Mouse (Mus musculus) spleen, adult 18-20 months (tissue): ENCODE data around the gene Prune1.
A peak's percentile ranks its signal among the peaks of the same experiment; 100 is the strongest.

Source experiments
- DNase-seq, 2 experiments: peaks; one replicate each; pipeline ENCODE4 v3.0.0; 2022; ENCODE audit warnings: mixed read lengths in 2 of 2

The Prune1 gene

DNA sequence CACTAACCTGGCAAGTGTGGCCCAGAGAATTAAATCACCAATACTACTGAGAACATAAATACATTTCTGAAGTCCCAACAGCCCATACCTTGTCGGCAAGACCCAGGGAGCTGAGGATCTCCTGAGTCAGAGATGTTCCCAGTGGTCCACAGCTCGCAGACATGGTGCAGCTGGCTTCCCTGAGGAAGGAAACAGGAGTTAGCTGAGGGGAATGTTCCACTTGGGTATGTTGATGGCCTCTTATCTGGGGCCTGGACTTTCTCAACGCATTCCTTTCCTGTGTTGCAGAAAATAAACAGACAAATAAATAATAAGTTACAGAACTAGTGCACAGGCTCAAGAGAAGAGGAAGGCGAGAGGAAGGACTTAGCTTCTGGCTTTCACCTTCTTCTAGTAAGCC lies 24.4 kb upstream of the Prune1 start:
- no peak for DNase-seq

GRCm38 (mm10) chr3:95301204-95301796 lies 19.4 kb upstream of the Prune1 start:
- DNase-seq: no peak

- DNase-seq: no peak
Observed at GRCm38 (mm10) chr3:95298018-95298417, 16.1 kb upstream of the Prune1 start.

GRCm38 (mm10) chr3:95296103-95296469 lies 14.2 kb upstream of the Prune1 start:
- DNase-seq: peak in 1 of 2 experiments; percentile 55

- DNase-seq: no peak
Observed at GRCm38 (mm10) chr3:95295321-95296102, 13.6 kb upstream of the Prune1 start.

DNA sequence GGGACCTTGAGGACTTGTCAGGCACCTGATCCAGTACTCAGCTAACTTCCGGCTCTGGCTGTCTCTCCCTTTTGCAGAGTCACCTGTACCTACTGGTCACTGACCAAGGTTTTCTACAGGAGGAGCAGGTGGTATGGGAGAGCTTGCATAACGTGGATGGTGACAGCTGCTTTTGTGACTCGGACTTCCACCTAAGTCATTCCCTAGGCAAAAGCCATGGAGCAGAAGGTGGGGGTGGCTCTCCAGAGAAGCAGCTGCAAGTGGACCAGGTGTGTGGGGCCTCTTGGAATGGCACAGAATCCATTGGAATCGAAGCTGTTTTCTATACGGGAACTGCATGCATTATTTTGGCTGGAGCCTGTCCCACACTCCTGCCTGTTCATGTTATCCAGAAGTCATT lies 12.8 kb upstream of the Prune1 start:
- DNase-seq: no peak

DNA sequence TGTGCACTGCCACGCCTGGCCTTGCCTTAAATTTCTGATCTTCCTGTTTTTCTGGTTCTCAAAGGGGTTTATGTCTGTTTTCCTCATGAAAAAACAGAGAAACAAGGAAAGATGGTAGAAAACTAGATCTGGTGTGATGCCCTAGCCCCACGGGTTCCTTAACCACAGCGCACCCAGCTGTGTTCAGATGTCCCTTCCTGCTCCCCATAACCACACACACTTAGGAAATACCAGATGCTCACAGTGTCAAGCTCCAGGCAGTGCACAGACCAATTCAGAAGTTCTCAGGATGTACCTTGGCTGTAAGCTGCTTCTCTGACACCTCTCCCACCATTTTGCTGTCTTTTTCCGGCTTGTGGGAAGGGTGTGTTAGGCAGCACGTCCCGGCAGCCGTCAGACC lies 12.4 kb upstream of the Prune1 start:
- no peak for DNase-seq

DNA sequence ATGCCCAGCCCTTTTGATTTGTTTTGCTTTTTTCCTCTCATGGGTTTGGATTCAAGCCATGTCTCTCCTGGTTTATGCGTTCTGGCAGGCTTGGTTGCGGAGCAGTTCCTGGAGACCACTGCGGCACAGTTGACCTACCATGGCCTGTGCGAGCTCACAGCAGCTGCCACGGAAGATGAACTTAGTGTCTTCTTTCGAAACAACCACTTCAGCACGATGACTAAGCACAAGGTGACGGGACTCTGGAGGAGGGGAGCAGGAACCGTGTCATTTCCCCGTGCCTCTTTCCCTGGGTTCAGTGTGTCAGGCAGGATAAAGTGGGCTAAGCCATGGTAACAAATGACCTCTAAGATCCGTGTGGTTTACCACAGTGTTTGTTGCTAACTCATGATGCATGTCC lies 11.7 kb upstream of the Prune1 start:
- DNase-seq: no peak

- no peak for DNase-seq
Observed at GRCm38 (mm10) chr3:95292899-95293298, 11.0 kb upstream of the Prune1 start.

- no peak for DNase-seq
Observed at GRCm38 (mm10) chr3:95291041-95291440, 9.2 kb upstream of the Prune1 start.

GRCm38 (mm10) chr3:95290156-95290555 lies 8.3 kb upstream of the Prune1 start:
- DNase-seq: no peak

GRCm38 (mm10) chr3:95289419-95289818 lies 7.5 kb upstream of the Prune1 start:
- DNase-seq: no peak

GRCm38 (mm10) chr3:95287541-95287940 lies 5.7 kb upstream of the Prune1 start:
- no peak for DNase-seq

- no peak for DNase-seq
Observed at GRCm38 (mm10) chr3:95286510-95286909, 4.6 kb upstream of the Prune1 start.

- no peak for DNase-seq
Observed at GRCm38 (mm10) chr3:95286011-95286410, 4.1 kb upstream of the Prune1 start.

DNA sequence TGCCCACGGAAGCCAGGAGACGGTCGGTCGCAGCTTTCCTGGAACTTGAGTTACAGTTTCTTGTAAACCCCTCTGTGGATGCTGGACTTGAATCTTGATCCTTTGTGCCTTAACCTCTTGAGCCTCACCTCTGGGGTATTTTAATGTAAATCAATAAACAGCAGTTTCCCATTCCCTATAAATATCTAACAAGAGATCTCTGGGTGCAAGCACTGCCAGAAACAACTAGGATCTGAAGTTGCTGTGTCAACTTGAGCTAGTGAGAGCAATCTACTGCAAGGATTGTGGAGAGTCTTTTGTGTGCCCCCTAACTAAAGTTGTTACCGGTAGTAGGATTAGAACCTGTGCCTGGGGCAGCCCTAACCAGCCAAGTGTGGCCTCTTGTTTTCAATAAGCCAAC lies 3.5 kb upstream of the Prune1 start:
- DNase-seq: no peak

- DNase-seq: no peak
Observed at GRCm38 (mm10) chr3:95284501-95285281, 2.8 kb upstream of the Prune1 start.

DNA sequence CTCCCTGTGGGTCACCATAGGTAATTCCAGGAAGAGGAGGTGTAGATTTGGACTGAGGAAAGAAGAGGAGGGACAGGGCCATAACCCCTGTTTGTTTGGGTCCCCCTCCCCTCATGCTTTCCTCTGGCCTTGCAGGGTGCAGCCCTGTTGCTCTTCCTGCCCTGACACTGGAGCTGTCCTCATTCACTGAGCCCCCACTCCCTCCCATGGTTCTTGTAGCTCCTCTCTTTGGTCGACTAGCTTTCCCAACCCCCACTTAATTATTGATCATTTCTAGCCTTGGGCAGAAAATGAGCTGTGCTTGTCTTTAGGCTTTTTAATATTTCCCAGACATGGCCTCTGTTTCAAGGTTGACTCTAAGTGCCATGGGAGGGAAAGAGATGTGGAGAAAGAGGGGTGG lies 2.2 kb upstream of the Prune1 start:
- no peak for DNase-seq

- no peak for DNase-seq
Observed at GRCm38 (mm10) chr3:95283589-95283941, 1.7 kb upstream of the Prune1 start.

DNA sequence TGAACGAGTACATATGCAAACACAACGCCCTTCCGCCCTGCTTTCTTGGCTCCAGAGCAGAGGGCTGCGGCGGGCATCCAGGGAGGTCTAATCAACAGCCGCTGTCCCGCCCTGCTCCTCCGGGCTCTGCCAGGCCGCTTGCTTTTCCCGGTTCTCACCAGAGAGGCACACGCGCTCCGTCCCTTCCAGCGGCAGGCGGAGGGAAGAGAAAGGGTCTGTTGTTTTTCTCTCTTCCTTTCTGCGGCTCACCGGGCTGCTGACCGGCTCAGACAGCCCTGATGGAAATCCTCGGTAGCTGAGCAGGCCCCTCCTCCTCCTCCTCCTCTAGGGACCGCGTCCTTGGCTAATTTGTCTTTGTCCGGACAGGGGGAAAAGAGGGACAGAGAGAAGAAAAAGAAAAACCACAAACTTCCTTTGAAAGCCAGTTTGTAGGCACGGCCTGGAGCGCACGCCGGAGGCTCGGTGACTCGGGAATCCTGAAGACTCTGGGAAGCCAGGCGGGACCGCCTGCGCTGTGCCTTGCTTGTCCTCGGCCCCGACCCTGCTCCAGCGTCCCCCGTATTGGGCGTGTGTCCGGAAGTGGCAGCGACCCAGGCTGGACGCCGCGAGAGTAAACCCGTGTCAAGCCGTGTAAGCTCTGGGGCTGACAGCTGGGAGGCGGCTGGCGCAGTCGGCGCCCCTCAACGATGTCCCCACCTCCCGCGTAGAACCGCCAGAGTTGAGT lies 1.2 kb upstream of the Prune1 start:
- peak; percentile 47 to 60 for DNase-seq

- DNase-seq: peak; percentile 43 to 55
Observed at GRCm38 (mm10) chr3:95282381-95282864, 547 bp upstream of the Prune1 start.

DNA sequence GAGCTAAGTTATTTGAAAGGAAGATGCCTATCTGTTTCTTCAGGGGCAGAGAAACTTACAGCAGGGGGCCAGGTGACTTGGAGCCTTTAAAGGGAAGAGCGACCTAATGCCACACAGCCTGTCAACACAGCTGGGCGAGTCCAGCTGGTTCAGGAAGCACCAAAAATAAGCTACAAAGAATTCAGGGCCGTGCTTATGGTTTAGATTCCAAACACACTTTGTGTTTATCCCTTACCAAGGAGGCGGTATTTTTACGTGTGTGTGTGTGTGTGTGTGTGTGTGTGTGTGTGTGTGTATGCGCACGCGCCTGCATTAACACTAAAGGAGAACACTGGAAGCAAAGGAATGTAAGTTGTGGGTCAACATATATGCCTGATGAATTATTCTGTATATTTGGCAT lies 1.1 kb downstream of the Prune1 start:
- peak in 1 of 2 experiments; percentile 10 for DNase-seq

DNA sequence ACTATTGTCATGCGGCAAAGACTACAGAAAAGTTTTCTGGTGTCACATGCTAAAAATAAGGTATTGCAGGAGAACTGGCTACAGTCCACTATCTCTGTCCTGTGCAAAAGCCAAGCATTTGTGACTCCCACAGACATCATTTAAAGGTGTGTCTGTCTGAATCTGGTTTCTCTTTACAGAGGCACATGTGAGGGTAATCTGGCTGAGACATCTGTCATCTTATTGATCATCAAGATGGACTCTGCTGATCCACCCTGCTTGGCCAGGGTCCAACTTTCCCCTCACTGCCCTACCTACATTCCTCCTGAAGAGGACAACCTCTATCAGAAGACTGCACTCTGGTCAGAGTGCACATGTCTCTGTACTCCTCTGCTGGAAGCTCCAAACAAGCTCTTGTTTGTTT lies 4.7 kb downstream of the Prune1 start:
- no peak for DNase-seq
